In the genomic region with DNA sequence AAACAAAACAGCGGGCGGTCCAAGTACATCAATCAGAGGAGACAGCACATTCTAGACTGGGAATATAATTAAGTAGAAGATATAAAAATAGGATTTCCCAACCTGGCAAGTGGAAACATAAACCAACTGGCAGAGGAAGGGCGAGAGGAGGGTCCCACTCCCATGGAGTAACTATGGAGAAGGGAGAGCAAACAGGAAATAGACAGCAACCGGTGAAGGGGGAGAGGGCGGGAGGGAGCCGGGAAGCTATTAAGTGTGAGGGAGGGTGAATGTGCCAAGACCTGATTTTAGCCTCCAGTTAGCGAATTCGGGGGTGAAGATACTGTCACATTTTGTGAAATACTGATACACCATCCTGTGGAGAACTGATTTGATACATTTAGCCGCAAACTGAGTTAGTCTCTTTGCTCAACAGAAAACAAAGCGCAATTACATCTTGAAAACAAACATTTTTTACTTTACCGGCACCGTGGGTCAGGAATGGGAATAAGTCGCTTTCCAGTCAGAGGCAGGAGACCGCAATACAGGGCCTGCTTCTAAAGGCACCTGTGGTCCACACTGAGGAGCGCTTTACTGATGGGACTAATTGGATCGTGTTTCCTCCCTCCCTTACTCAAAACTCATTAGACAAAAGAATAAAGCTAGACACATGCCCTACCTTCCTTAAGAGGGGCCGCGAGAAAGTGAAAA, we compare ENCODE assay signal across 8 mouse cellular contexts.
DNase-seq lines count a peak whose midpoint lies in the region; ATAC-seq and TF ChIP-seq lines count a peak whose summit lies in the region.
"Had no signal": no experiment of that assay in that cellular context is flagged by ENCODE, and none has a peak within 500 bp of the region (broad histone marks: within the 10 kb centered on the region; RNA-seq: fewer than 3 reads in every experiment).

No protein-coding gene starts in this region.

- peak; percentile 54 for ATAC-seq in forebrain, embryonic 14.5 days
- ATAC-seq in limb, embryonic 15.5 days (ENCODE audit: insufficient number of reproducible peaks, low FRiP score, low TSS enrichment, low read depth), result no peak
- ATAC-seq in stomach, embryonic 16.5 days (ENCODE audit: insufficient read depth, low FRiP score), result no peak

- peak overlapping the region; percentile 52 for H3K4me2 ChIP-seq in forebrain, embryonic 14.5 days (ENCODE audit: low read length)
- peak overlapping the region; percentile 12; the same call in 1 of the 2 replicates for H3K4me2 ChIP-seq in limb, embryonic 15.5 days
- H3K4me2 ChIP-seq in stomach, embryonic 16.5 days (ENCODE audit: low read depth, low read length), result peak overlapping the region; percentile 10; the same call in 1 of the 2 replicates
- H3K4me2 ChIP-seq: heart, embryonic 11.5 days had no signal

- intact Hi-C loops in left cerebral cortex, adult 2 months (cut with DNase I), result no loop called here
- intact Hi-C loops in left cerebral cortex, postnatal 25 days (cut with DNase I), result no loop called here

- no peaks in the 10 kb centered on the region for H3K9me3 ChIP-seq in forebrain, embryonic 14.5 days (replicated peaks; ENCODE audit: control insufficient read depth, low read length)
- no peaks in the 10 kb centered on the region for H3K9me3 ChIP-seq in limb, embryonic 15.5 days
- H3K9me3 ChIP-seq in stomach, embryonic 16.5 days (replicated peaks; ENCODE audit: control insufficient read depth, low read length), result no peaks in the 10 kb centered on the region

- peaks cover 24% of the 10 kb centered on the region for H3K4me1 ChIP-seq in forebrain, embryonic 14.5 days (ENCODE audit: control insufficient read depth, insufficient read depth, low read length)
- peaks cover 6% of the 10 kb centered on the region; the same call in 1 of the 2 replicates for H3K4me1 ChIP-seq in limb, embryonic 15.5 days
- H3K4me1 ChIP-seq in stomach, embryonic 16.5 days (ENCODE audit: control insufficient read depth, insufficient read depth, low read length), result no peaks in the 10 kb centered on the region

- H3K9ac ChIP-seq in forebrain, embryonic 14.5 days (ENCODE audit: low read length), result peak overlapping the region; percentile 37; the same call in 1 of the 2 replicates
- H3K9ac ChIP-seq in limb, embryonic 15.5 days, result no peak overlapping the region
- no peak overlapping the region for H3K9ac ChIP-seq in stomach, embryonic 16.5 days (ENCODE audit: low read length)

- peaks cover 8% of the 10 kb centered on the region for H3K27me3 ChIP-seq in forebrain, embryonic 14.5 days (replicated peaks; ENCODE audit: control insufficient read depth, insufficient read depth, low read length)
- no peaks in the 10 kb centered on the region for H3K27me3 ChIP-seq in limb, embryonic 15.5 days
- H3K27me3 ChIP-seq in stomach, embryonic 16.5 days (ENCODE audit: control insufficient read depth, insufficient read depth, low read length), result no peaks in the 10 kb centered on the region

- TF ChIP-seq CTCF in left cerebral cortex, adult 2 months (IDR thresholded peaks at IDR 0.05), result no peak

- H3K36me3 ChIP-seq in forebrain, embryonic 14.5 days (ENCODE audit: control insufficient read depth, insufficient read depth, low read length), result no peaks in the 10 kb centered on the region
- no peaks in the 10 kb centered on the region for H3K36me3 ChIP-seq in limb, embryonic 15.5 days
- H3K36me3 ChIP-seq in stomach, embryonic 16.5 days (ENCODE audit: control insufficient read depth, insufficient read depth, low read length), result no peaks in the 10 kb centered on the region

- no peak for DNase-seq in left cerebral cortex, adult 2 months (ENCODE audit: extremely low spot score in 1 of 2, low spot score in 2 of 2)
- no peak for DNase-seq in left cerebral cortex, postnatal 25 days (ENCODE audit: low spot score in 2 of 2)
- DNase-seq in forebrain, embryonic 14.5 days (ENCODE audit: low spot score), result peak; percentile 54
- no peak for DNase-seq in layer of hippocampus, postnatal 25 days (ENCODE audit: extremely low spot score in 1 of 2, low spot score in 1 of 2)
- no peak for DNase-seq in layer of hippocampus, adult 9-10 months (ENCODE audit: low spot score)

- peak overlapping the region; percentile 2 for H3K4me3 ChIP-seq in left cerebral cortex, adult 2 months
- H3K4me3 ChIP-seq in forebrain, embryonic 14.5 days (ENCODE audit: low read depth, low read length), result peak overlapping the region; percentile 15; the same call in 1 of the 2 replicates
- H3K4me3 ChIP-seq in limb, embryonic 15.5 days, result no peak overlapping the region
- H3K4me3 ChIP-seq in stomach, embryonic 16.5 days (replicated peaks; ENCODE audit: low read length), result no peak overlapping the region

- WGBS in forebrain, embryonic 14.5 days, result 14% methylated on average over 18 of the region's 18 CpGs
- WGBS in limb, embryonic 15.5 days, result 33% methylated on average over 18 of the region's 18 CpGs
- WGBS in stomach, embryonic 16.5 days, result 58% methylated on average over 18 of the region's 18 CpGs

- peak overlapping the region; percentile 72 for H3K27ac ChIP-seq in left cerebral cortex, adult 2 months
- no peak overlapping the region for H3K27ac ChIP-seq in forebrain, embryonic 14.5 days (ENCODE audit: low read depth, low read length)
- H3K27ac ChIP-seq in limb, embryonic 15.5 days, result no peak overlapping the region
- H3K27ac ChIP-seq in stomach, embryonic 16.5 days (ENCODE audit: low read length), result no peak overlapping the region

Comparison
In these comparisons a context has a peak if more than half of its experiments do, and no peak if none do; other contexts are left out.
1. H3K4me3 ChIP-seq: peak in left cerebral cortex, adult 2 months (single experiment) and forebrain, embryonic 14.5 days (single experiment); none in limb, embryonic 15.5 days (single experiment) and stomach, embryonic 16.5 days (single experiment).
2. Peak in every context shown above with its lines, with median percentiles within 50 percentile points of each other: H3K4me2 ChIP-seq.